Mouse (Mus musculus): ENCODE measurements around the gene Fbxo48. TPM values are rescaled to one million over a fixed set of nuclear protein-coding genes. Genes with fewer than 3 reads are reported as not detected.

Gene Fbxo48
- polyA plus RNA-seq, 1 experiment from 2014 or later = 0.60 TPM

DNA sequence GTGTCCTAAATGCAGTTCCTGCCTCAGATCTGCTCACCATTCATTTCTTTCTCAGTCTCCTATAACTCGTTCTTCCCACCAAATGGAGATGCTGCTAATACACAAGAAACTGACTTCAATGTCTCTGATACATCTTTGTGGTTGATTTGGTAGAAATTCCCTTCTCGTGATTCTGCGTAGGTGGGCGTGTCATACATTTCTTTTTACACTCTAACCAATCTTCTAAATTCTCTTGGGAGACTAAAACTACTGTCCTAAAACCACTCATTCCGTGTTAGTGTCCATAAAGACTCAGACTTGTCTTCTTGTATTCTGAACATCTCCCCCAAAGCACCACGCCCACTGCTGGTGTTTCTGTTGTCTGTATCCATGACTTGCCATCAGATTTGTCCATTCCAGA lies 5.9 kb downstream of the Fbxo48 start:
- WGBS = 92% methylated on average over 6 of the region's 6 CpGs
- Histone ChIP-seq H3K9ac (replicated peaks; ENCODE audit: low read depth, low read length) (no peak overlapping the region), H3K4me2 (ENCODE audit: low read depth, low read length) (no peak overlapping the region), H3K36me3 (ENCODE audit: control insufficient read depth, insufficient read depth, low read length) (no peaks in the 10 kb centered on the region), H3K27ac (ENCODE audit: low read depth, low read length) (no peak overlapping the region), H3K9me3 (ENCODE audit: control insufficient read depth, low read length) (no peaks in the 10 kb centered on the region), H3K4me3 (ENCODE audit: low read depth, low read length) (no peak overlapping the region), H3K27me3 (ENCODE audit: control insufficient read depth, insufficient read depth, low read length) (no peaks in the 10 kb centered on the region), H3K4me1 (ENCODE audit: control insufficient read depth, insufficient read depth, low read length) (no peaks in the 10 kb centered on the region)
- no peak for ATAC-seq (ENCODE audit: low read depth)

DNA sequence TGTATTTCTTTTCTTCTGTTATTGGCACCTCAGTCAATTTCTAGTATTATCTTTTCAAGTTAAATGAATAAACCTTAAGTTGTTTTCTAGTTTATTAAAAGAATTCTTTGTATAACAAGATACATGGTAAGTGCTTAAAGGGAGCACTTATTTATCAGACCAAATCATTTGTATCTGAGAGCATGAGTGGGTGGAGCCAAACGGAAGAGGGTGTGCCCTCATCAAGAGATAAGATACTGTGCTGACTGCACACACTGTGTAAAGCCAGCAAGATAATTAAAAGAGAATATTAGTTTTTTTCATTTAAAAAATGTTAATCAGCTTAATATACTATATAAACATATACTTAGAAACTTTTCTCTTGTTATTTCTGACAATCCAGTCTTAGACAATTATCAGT lies 7.3 kb downstream of the Fbxo48 start:
- H3K4me2 ChIP-seq (ENCODE audit: low read depth, low read length) = no peak overlapping the region
- no peaks in the 10 kb centered on the region for H3K27me3 ChIP-seq (ENCODE audit: control insufficient read depth, insufficient read depth, low read length)
- WGBS = 91% methylated on average over 1 of the region's 1 CpGs
- H3K9ac ChIP-seq (replicated peaks; ENCODE audit: low read depth, low read length) = no peak overlapping the region
- no peaks in the 10 kb centered on the region for H3K36me3 ChIP-seq (ENCODE audit: control insufficient read depth, insufficient read depth, low read length)
- ATAC-seq (ENCODE audit: low read depth) = no peak
- no peak overlapping the region for H3K27ac ChIP-seq (ENCODE audit: low read depth, low read length)
- no peaks in the 10 kb centered on the region for H3K4me1 ChIP-seq (ENCODE audit: control insufficient read depth, insufficient read depth, low read length)
- no peak overlapping the region for H3K4me3 ChIP-seq (ENCODE audit: low read depth, low read length)
- H3K9me3 ChIP-seq (ENCODE audit: control insufficient read depth, low read length) = no peaks in the 10 kb centered on the region

DNA sequence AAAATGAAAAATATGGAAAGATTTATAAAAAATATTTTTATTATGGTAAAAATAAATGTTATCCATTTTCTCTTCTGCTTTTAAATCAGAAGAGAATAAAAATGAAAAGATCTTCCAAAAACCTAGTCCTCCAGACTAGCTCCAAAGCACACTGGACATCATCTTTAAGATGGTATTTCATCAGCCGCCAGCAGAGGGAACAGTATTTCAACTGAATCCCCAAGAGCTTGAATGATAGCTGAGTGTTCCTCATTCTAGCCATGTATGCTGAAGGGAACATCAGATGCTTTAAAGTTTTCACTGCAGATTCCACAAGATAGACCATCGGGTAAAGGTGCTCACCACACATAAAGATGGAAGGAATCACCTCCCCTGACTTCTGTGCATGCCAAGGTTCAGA lies 16.6 kb downstream of the Fbxo48 start:
- no peaks in the 10 kb centered on the region for H3K9me3 ChIP-seq (ENCODE audit: control insufficient read depth, low read length)
- no peaks in the 10 kb centered on the region for H3K27me3 ChIP-seq (ENCODE audit: control insufficient read depth, insufficient read depth, low read length)
- no peak overlapping the region for H3K4me2 ChIP-seq (ENCODE audit: low read depth, low read length)
- no peak overlapping the region for H3K9ac ChIP-seq (replicated peaks; ENCODE audit: low read depth, low read length)
- 44% methylated on average over 2 of the region's 2 CpGs for WGBS
- ATAC-seq (ENCODE audit: low read depth) = no peak
- H3K27ac ChIP-seq (ENCODE audit: low read depth, low read length) = no peak overlapping the region
- no peaks in the 10 kb centered on the region for H3K4me1 ChIP-seq (ENCODE audit: control insufficient read depth, insufficient read depth, low read length)
- no peak overlapping the region for H3K4me3 ChIP-seq (ENCODE audit: low read depth, low read length)
- no peaks in the 10 kb centered on the region for H3K36me3 ChIP-seq (ENCODE audit: control insufficient read depth, insufficient read depth, low read length)

DNA sequence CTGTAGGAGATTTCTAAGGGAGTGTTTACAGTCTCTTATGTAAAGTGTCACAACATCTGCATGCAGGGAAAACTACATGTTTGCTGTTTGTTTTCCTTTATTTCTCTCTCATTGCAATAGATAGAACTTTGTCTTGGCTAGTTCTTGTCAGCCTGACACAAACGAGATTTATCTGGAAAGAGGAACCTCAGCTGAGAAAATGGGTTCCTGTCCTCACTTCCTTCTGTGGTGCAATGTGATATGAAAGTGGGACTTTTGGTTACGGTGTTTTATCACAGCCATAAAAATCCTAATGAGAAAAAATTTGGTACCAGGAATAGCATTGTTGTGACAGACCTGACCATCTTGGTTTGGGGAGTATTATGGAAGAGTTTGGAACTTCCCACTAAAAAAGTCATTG lies 18.5 kb downstream of the Fbxo48 start:
- H3K4me3 ChIP-seq (ENCODE audit: low read depth, low read length) = no peak overlapping the region
- H3K9me3 ChIP-seq (ENCODE audit: control insufficient read depth, low read length) = no peaks in the 10 kb centered on the region
- H3K4me1 ChIP-seq (ENCODE audit: control insufficient read depth, insufficient read depth, low read length) = no peaks in the 10 kb centered on the region
- no peak overlapping the region for H3K4me2 ChIP-seq (ENCODE audit: low read depth, low read length)
- no peak overlapping the region for H3K27ac ChIP-seq (ENCODE audit: low read depth, low read length)
- ATAC-seq (ENCODE audit: low read depth) = no peak
- no peaks in the 10 kb centered on the region for H3K27me3 ChIP-seq (ENCODE audit: control insufficient read depth, insufficient read depth, low read length)
- no peak overlapping the region for H3K9ac ChIP-seq (replicated peaks; ENCODE audit: low read depth, low read length)
- H3K36me3 ChIP-seq (ENCODE audit: control insufficient read depth, insufficient read depth, low read length) = no peaks in the 10 kb centered on the region
- WGBS = 86% methylated on average over 2 of the region's 2 CpGs

DNA sequence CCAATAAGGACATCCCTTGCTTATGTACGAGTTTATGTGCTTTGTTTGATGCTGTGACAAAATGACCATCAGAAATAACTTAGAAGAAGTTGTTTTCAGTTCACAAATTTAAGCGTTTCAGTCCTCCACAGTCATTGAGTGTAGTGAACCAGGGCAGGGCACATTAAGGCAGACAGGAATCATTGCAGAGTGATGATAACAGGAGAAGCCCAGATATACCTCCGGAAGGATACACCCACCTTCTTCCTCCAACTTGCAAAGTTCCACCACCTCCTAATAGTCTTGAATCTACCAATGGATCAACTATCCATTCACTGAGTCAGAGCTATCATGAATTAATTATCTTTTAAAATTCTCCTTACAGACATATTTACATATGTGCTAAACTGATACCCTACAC lies 20.9 kb downstream of the Fbxo48 start:
- Histone ChIP-seq H3K4me3 (ENCODE audit: low read depth, low read length) (no peak overlapping the region), H3K36me3 (ENCODE audit: control insufficient read depth, insufficient read depth, low read length) (no peaks in the 10 kb centered on the region), H3K27ac (ENCODE audit: low read depth, low read length) (no peak overlapping the region), H3K9me3 (ENCODE audit: control insufficient read depth, low read length) (no peaks in the 10 kb centered on the region), H3K27me3 (ENCODE audit: control insufficient read depth, insufficient read depth, low read length) (no peaks in the 10 kb centered on the region), H3K4me1 (ENCODE audit: control insufficient read depth, insufficient read depth, low read length) (no peaks in the 10 kb centered on the region), H3K9ac (replicated peaks; ENCODE audit: low read depth, low read length) (no peak overlapping the region), H3K4me2 (ENCODE audit: low read depth, low read length) (no peak overlapping the region)
- 93% methylated on average over 3 of the region's 3 CpGs for WGBS
- ATAC-seq (ENCODE audit: low read depth) = no peak

DNA sequence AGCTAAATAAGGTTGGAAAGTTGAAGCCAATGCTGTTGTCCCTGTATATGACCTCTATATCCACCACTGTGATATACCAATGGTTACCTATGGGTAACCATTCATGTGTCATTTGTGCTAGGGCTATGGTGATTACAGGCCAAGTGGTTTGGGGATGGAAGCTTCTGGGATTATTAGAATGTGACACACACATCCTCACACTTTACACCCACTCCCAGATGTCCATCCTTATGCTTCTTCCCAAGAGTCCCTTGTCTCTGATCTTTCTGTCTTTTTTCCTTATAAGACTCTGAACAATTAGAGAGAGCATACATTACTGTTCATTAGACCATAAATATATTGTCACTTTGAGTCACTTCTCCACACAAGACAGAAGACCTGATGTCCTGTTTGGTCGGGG lies 21.9 kb downstream of the Fbxo48 start:
- Histone ChIP-seq H3K4me3 (ENCODE audit: low read depth, low read length) (no peak overlapping the region), H3K9ac (replicated peaks; ENCODE audit: low read depth, low read length) (no peak overlapping the region), H3K27ac (ENCODE audit: low read depth, low read length) (no peak overlapping the region), H3K4me2 (ENCODE audit: low read depth, low read length) (no peak overlapping the region), H3K27me3 (ENCODE audit: control insufficient read depth, insufficient read depth, low read length) (no peaks in the 10 kb centered on the region), H3K4me1 (ENCODE audit: control insufficient read depth, insufficient read depth, low read length) (no peaks in the 10 kb centered on the region), H3K36me3 (ENCODE audit: control insufficient read depth, insufficient read depth, low read length) (no peaks in the 10 kb centered on the region), H3K9me3 (ENCODE audit: control insufficient read depth, low read length) (no peaks in the 10 kb centered on the region)
- no peak for ATAC-seq (ENCODE audit: low read depth)
- WGBS = 82% methylated on average over 1 of the region's 1 CpGs

DNA sequence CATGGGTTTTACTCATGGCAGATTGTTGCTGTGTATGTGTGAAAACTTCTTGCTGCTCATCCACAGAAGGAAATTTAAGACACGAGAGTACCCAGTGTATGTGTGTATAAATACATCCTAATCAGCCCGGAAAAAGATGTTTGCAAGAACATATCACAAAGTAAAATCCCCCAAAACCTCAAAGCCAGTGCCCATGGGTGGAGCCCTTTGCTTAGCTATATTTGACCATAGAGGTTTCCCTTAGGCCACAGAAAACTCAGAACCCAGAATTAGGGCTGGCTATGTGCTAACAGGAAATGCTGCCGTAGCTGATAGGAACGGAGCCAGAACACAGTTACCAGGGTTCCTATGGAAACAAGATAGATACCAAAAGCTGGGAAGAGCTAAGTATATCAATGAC lies 25.8 kb downstream of the Fbxo48 start:
- H3K27me3 ChIP-seq (ENCODE audit: control insufficient read depth, insufficient read depth, low read length) = no peaks in the 10 kb centered on the region
- H3K4me1 ChIP-seq (ENCODE audit: control insufficient read depth, insufficient read depth, low read length) = no peaks in the 10 kb centered on the region
- H3K27ac ChIP-seq (ENCODE audit: low read depth, low read length) = no peak overlapping the region
- H3K4me3 ChIP-seq (ENCODE audit: low read depth, low read length) = no peak overlapping the region
- no peak overlapping the region for H3K9ac ChIP-seq (replicated peaks; ENCODE audit: low read depth, low read length)
- 89% methylated on average over 4 of the region's 4 CpGs for whole genome bisulfite sequencing
- no peaks in the 10 kb centered on the region for H3K9me3 ChIP-seq (ENCODE audit: control insufficient read depth, low read length)
- no peaks in the 10 kb centered on the region for H3K36me3 ChIP-seq (ENCODE audit: control insufficient read depth, insufficient read depth, low read length)
- no peak overlapping the region for H3K4me2 ChIP-seq (ENCODE audit: low read depth, low read length)
- no peak for ATAC-seq (ENCODE audit: low read depth)

DNA sequence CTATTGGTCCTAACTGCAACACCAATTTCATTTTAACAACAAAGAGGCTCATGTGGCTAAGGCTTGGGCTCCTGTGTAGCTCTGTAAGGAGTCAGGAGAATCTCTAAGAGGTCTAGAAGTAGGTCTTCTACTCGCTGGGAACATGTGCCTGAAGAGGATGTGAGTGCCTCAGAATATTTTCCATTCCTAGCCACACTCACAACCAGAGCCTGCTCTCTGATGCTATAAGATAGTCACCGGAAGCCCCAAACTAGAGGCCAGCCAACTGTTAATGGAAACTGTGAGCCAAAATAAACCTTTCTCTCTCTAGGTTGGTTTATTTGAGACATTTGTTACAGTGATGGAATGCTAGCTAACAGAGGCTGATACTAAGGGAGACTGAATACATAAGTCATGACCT lies 26.4 kb downstream of the Fbxo48 start:
- no peak overlapping the region for H3K27ac ChIP-seq (ENCODE audit: low read depth, low read length)
- no peak overlapping the region for H3K4me2 ChIP-seq (ENCODE audit: low read depth, low read length)
- no peak overlapping the region for H3K9ac ChIP-seq (replicated peaks; ENCODE audit: low read depth, low read length)
- H3K36me3 ChIP-seq (ENCODE audit: control insufficient read depth, insufficient read depth, low read length) = no peaks in the 10 kb centered on the region
- H3K9me3 ChIP-seq (ENCODE audit: control insufficient read depth, low read length) = no peaks in the 10 kb centered on the region
- ATAC-seq (ENCODE audit: low read depth) = no peak
- H3K4me3 ChIP-seq (ENCODE audit: low read depth, low read length) = no peak overlapping the region
- no peaks in the 10 kb centered on the region for H3K27me3 ChIP-seq (ENCODE audit: control insufficient read depth, insufficient read depth, low read length)
- WGBS = 74% methylated on average over 2 of the region's 2 CpGs
- H3K4me1 ChIP-seq (ENCODE audit: control insufficient read depth, insufficient read depth, low read length) = no peaks in the 10 kb centered on the region

DNA sequence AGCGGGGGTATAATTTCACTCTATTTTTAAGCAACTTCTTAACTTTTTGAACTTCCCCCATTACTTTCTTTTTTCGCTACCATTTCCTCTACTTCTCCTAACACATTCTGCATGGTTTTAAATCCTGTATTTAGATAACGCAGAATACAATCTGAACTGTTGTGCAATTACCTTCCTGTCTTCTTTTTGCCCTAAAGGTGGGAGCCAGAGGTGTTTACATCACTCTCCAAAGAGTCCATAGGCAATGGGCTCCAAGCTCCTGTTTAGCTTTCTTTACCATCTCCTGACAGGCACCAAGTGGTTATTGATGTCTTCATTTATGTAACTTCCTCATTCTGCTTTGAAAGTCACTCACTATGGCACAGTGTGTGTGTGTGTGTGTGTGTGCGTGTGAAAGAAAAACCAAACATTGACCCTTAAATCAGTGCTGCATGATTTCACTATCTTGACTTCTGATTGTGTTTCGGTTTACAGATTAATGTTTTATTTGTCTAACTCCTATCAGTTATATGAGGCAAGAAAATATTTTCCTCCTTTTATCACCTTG lies 27.1 kb downstream of the Fbxo48 start:
- H3K4me3 ChIP-seq (ENCODE audit: low read depth, low read length) = no peak overlapping the region
- ATAC-seq (ENCODE audit: low read depth) = no peak
- 91% methylated on average over 5 of the region's 5 CpGs for WGBS

More for the DNA sequence above, 27.1 kb downstream of the Fbxo48 start:
- H3K4me1 ChIP-seq (ENCODE audit: control insufficient read depth, insufficient read depth, low read length) = no peaks in the 10 kb centered on the region
- no peak overlapping the region for H3K9ac ChIP-seq (replicated peaks; ENCODE audit: low read depth, low read length)
- no peak overlapping the region for H3K27ac ChIP-seq (ENCODE audit: low read depth, low read length)
- H3K36me3 ChIP-seq (ENCODE audit: control insufficient read depth, insufficient read depth, low read length) = no peaks in the 10 kb centered on the region
- H3K4me2 ChIP-seq (ENCODE audit: low read depth, low read length) = no peak overlapping the region
- no peaks in the 10 kb centered on the region for H3K27me3 ChIP-seq (ENCODE audit: control insufficient read depth, insufficient read depth, low read length)
- no peaks in the 10 kb centered on the region for H3K9me3 ChIP-seq (ENCODE audit: control insufficient read depth, low read length)
